Mouse (Mus musculus) embryonic facial prominence, embryonic 11.5 days (tissue): ENCODE measurements around the gene Adora1. TPM values are rescaled to one million over a fixed set of nuclear protein-coding genes. Genes with fewer than 3 reads are reported as not detected.

Experiments
- ATAC-seq: fragments of 200-750 bp; cut with Nextera tagmentation; replicated peaks from 2 replicates; pipeline ENCODE4 v1.8.0; 2017; ENCODE audit warnings: low read depth; ENCODE audit not compliant: insufficient number of reproducible peaks, low FRiP score, low TSS enrichment
- DNase-seq: peaks from one replicate; pipeline ENCODE4 v3.0.0-alpha.2; 2015; ENCODE audit warnings: low spot score
- H3K27ac ChIP-seq: fragments of 300-500 bp; sonication (generic); replicated peaks from 2 replicates; pipeline ENCODE4 v1.5.1; 2014; ENCODE audit warnings: mild to moderate bottlenecking, low read depth, low read length, control low read depth
- H3K27me3 ChIP-seq: fragments of 300-500 bp; sonication (generic); 2 replicates; pipeline ENCODE4 v1.6.1; 2014; ENCODE audit warnings: mild to moderate bottlenecking, low read length, moderate library complexity, mixed read lengths; ENCODE audit not compliant: control insufficient read depth, insufficient read depth
- H3K36me3 ChIP-seq: fragments of 300-500 bp; sonication (generic); replicated peaks from 2 replicates; pipeline ENCODE4 v1.6.1; 2014; ENCODE audit warnings: low read depth, mild to moderate bottlenecking, low read length, moderate library complexity, mixed read lengths; ENCODE audit not compliant: control insufficient read depth, insufficient read depth
- H3K4me1 ChIP-seq: fragments of 300-500 bp; sonication (generic); 2 replicates; pipeline ENCODE4 v1.6.1; 2014; ENCODE audit warnings: low read length, mixed read lengths; ENCODE audit not compliant: control insufficient read depth, insufficient read depth
- H3K4me2 ChIP-seq: fragments of 300-500 bp; sonication (generic); 2 replicates; pipeline ENCODE4 v1.6.1; 2014; ENCODE audit warnings: low read depth, mild to moderate bottlenecking, control low read depth, low read length, moderate library complexity
- H3K4me3 ChIP-seq: fragments of 300-500 bp; sonication (generic); 2 replicates; pipeline ENCODE4 v1.5.1; 2014; ENCODE audit warnings: low read depth, low read length, control low read depth
- H3K9ac ChIP-seq: fragments of 300-500 bp; sonication (generic); replicated peaks from 2 replicates; pipeline ENCODE4 v1.6.1; 2014; ENCODE audit warnings: mild to moderate bottlenecking, control low read depth, low read length
- H3K9me3 ChIP-seq: fragments of 300-500 bp; sonication (generic); replicated peaks from 2 replicates; pipeline ENCODE4 v1.6.1; 2016; ENCODE audit warnings: mild to moderate bottlenecking, low read length, inconsistent platforms, mixed read lengths; ENCODE audit not compliant: control insufficient read depth
- WGBS: fragments of 180-500 bp; shearing (Covaris S2); extraction: QIAGEN DNeasy Blood & Tissue Kit; methylation state at CpG from one replicate; pipeline ENCODE4 v1.1.7; 2014; 5-methylcytosine and 5-hydroxymethylcytosine counted together
- polyA plus RNA-seq: library from polyadenylated mRNA; unstranded; fragments of >200 nt; fragmentation: Nextera tagmentation; extraction: Ambion mirVana; gene quantifications from 2 replicates; pipeline ENCODE4 v1.2.1, GENCODE M21; 2014

Gene Adora1
- polyA plus RNA-seq, 1 experiment from 2014 or later = 0.60 TPM

- no peaks in the 10 kb centered on the region for H3K4me1 ChIP-seq
- H3K9ac ChIP-seq = no peak overlapping the region
- no peak overlapping the region for H3K27ac ChIP-seq
- WGBS = 79% methylated on average over 5 of the region's 5 CpGs
- no peak for ATAC-seq
- DNase-seq = no peak
- no peak overlapping the region for H3K4me2 ChIP-seq
- no peak overlapping the region for H3K4me3 ChIP-seq
- no peaks in the 10 kb centered on the region for H3K27me3 ChIP-seq
- H3K36me3 ChIP-seq = no peaks in the 10 kb centered on the region
- no peaks in the 10 kb centered on the region for H3K9me3 ChIP-seq
Observed at GRCm38 (mm10) chr1:134177976-134178375, 57.3 kb downstream of the Adora1 start.

- DNase-seq (no peak), ATAC-seq (no peak)
- Histone ChIP-seq H3K4me1 (no peaks in the 10 kb centered on the region), H3K27ac (no peak overlapping the region), H3K9me3 (no peaks in the 10 kb centered on the region), H3K9ac (no peak overlapping the region), H3K36me3 (no peaks in the 10 kb centered on the region), H3K4me3 (no peak overlapping the region), H3K27me3 (no peaks in the 10 kb centered on the region), H3K4me2 (no peak overlapping the region)
- WGBS = 51% methylated on average over 7 of the region's 7 CpGs
Observed at GRCm38 (mm10) chr1:134173081-134173480, 62.1 kb downstream of the Adora1 start.

- Histone ChIP-seq H3K9me3 (no peaks in the 10 kb centered on the region), H3K4me2 (no peak overlapping the region), H3K36me3 (no peaks in the 10 kb centered on the region), H3K27me3 (no peaks in the 10 kb centered on the region), H3K9ac (no peak overlapping the region), H3K27ac (no peak overlapping the region), H3K4me1 (no peaks in the 10 kb centered on the region), H3K4me3 (no peak overlapping the region)
- DNase-seq (no peak), ATAC-seq (no peak)
- WGBS = 88% methylated on average over 8 of the region's 8 CpGs
Observed at GRCm38 (mm10) chr1:134168985-134169697, 66.1 kb downstream of the Adora1 start.

- 75% methylated on average over 3 of the region's 3 CpGs for WGBS
- H3K4me3 ChIP-seq = no peak overlapping the region
- H3K4me1 ChIP-seq = no peaks in the 10 kb centered on the region
- no peak overlapping the region for H3K27ac ChIP-seq
- H3K9me3 ChIP-seq = no peaks in the 10 kb centered on the region
- ATAC-seq (no peak), DNase-seq (no peak)
- no peak overlapping the region for H3K9ac ChIP-seq
- H3K4me2 ChIP-seq = no peak overlapping the region
- no peaks in the 10 kb centered on the region for H3K27me3 ChIP-seq
- no peaks in the 10 kb centered on the region for H3K36me3 ChIP-seq
Observed at GRCm38 (mm10) chr1:134168567-134168966, 66.7 kb downstream of the Adora1 start.

- Histone ChIP-seq H3K27ac (no peak overlapping the region), H3K4me2 (no peak overlapping the region), H3K4me3 (no peak overlapping the region), H3K9me3 (no peaks in the 10 kb centered on the region), H3K4me1 (no peaks in the 10 kb centered on the region), H3K36me3 (no peaks in the 10 kb centered on the region), H3K27me3 (no peaks in the 10 kb centered on the region), H3K9ac (no peak overlapping the region)
- DNase-seq = no peak
- 43% methylated on average over 14 of the region's 14 CpGs for WGBS
- no peak for ATAC-seq
Observed at GRCm38 (mm10) chr1:134167416-134168305, 67.6 kb downstream of the Adora1 start.

GRCm38 (mm10) chr1:134166547-134166946 is 68.7 kb downstream of the Adora1 start:
- H3K9ac ChIP-seq = no peak overlapping the region
- ATAC-seq (no peak), DNase-seq (no peak)
- H3K4me3 ChIP-seq = no peak overlapping the region
- no peaks in the 10 kb centered on the region for H3K4me1 ChIP-seq
- 91% methylated on average over 3 of the region's 3 CpGs for WGBS
- no peak overlapping the region for H3K4me2 ChIP-seq
- H3K27ac ChIP-seq = no peak overlapping the region
- no peaks in the 10 kb centered on the region for H3K36me3 ChIP-seq
- no peaks in the 10 kb centered on the region for H3K27me3 ChIP-seq
- no peaks in the 10 kb centered on the region for H3K9me3 ChIP-seq

- H3K27ac ChIP-seq = no peak overlapping the region
- H3K4me2 ChIP-seq = no peak overlapping the region
- no peaks in the 10 kb centered on the region for H3K36me3 ChIP-seq
- WGBS = 60% methylated on average over 4 of the region's 4 CpGs
- no peaks in the 10 kb centered on the region for H3K27me3 ChIP-seq
- H3K9me3 ChIP-seq = no peaks in the 10 kb centered on the region
- no peak for DNase-seq
- no peak overlapping the region for H3K4me3 ChIP-seq
- no peak for ATAC-seq
- no peak overlapping the region for H3K9ac ChIP-seq
- no peaks in the 10 kb centered on the region for H3K4me1 ChIP-seq
Observed at GRCm38 (mm10) chr1:134164454-134164853, 70.8 kb downstream of the Adora1 start.

GRCm38 (mm10) chr1:134163476-134163875 is 71.8 kb downstream of the Adora1 start:
- ATAC-seq (no peak), DNase-seq (no peak)
- Histone ChIP-seq H3K4me1 (no peaks in the 10 kb centered on the region), H3K27me3 (no peaks in the 10 kb centered on the region), H3K27ac (no peak overlapping the region), H3K9ac (no peak overlapping the region), H3K4me3 (no peak overlapping the region), H3K36me3 (no peaks in the 10 kb centered on the region), H3K9me3 (no peaks in the 10 kb centered on the region), H3K4me2 (no peak overlapping the region)
- 91% methylated on average over 7 of the region's 7 CpGs for WGBS
